Mouse (Mus musculus): ENCODE data around the gene Rab15. TPM values are rescaled to one million over a fixed set of nuclear protein-coding genes. Genes with fewer than 3 reads are reported as not detected.

Gene Rab15
- polyA plus RNA-seq, 1 experiment from 2014 or later: 7.7 TPM

DNA sequence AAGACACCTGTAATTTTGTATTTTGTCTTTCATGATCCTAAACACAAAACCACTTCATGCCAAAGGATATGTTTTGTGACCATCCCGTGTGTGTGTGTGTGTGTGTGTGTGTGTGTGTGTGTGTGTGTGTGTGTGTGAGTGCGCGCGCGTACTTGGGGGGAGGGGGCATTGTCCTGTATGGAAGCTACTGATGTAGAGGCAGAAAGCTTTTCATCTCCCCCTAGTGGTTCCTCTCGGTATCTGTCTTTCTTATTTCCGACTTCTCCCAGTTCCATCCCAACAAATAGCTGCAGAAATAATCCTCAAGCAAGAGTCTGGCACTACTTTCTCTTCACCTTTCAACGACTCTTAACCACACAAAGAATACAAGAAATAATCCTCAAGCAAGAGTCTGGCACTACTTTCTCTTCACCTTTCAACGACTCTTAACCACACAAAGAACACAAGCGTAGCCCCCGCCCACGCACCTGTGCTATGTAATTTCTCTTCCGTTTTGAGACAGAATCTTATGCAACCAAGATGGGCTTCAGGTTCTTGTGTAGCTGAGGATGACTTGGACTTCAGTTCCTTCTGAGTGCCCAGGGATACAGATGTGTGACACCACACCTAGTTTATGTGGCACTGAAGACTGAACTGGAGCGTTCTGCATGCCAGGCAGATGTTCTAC is 69.9 kb downstream of the Rab15 start:
- no peaks in the 10 kb centered on the region for H3K9me3 ChIP-seq (ENCODE audit: control insufficient read depth, low read length)
- no peak overlapping the region for H3K9ac ChIP-seq (ENCODE audit: low read depth, low read length)
- 45% methylated on average over 14 of the region's 14 CpGs for WGBS
- H3K27ac ChIP-seq (ENCODE audit: low read depth, low read length): no peak overlapping the region
- H3K36me3 ChIP-seq (ENCODE audit: control insufficient read depth, insufficient read depth, low read length): no peaks in the 10 kb centered on the region
- no peak overlapping the region for H3K4me3 ChIP-seq (ENCODE audit: low read length)
- H3K4me1 ChIP-seq (ENCODE audit: control insufficient read depth, insufficient read depth, low read length): no peaks in the 10 kb centered on the region
- no peak for ATAC-seq (ENCODE audit: low FRiP score, low TSS enrichment)
- H3K4me2 ChIP-seq (replicated peaks; ENCODE audit: low read depth, low read length): no peak overlapping the region
- H3K27me3 ChIP-seq (ENCODE audit: control insufficient read depth, insufficient read depth, low read length): 0 out of 2 replicates have a peak, but pooled peaks cover 3% of the 10 kb centered on the region

DNA sequence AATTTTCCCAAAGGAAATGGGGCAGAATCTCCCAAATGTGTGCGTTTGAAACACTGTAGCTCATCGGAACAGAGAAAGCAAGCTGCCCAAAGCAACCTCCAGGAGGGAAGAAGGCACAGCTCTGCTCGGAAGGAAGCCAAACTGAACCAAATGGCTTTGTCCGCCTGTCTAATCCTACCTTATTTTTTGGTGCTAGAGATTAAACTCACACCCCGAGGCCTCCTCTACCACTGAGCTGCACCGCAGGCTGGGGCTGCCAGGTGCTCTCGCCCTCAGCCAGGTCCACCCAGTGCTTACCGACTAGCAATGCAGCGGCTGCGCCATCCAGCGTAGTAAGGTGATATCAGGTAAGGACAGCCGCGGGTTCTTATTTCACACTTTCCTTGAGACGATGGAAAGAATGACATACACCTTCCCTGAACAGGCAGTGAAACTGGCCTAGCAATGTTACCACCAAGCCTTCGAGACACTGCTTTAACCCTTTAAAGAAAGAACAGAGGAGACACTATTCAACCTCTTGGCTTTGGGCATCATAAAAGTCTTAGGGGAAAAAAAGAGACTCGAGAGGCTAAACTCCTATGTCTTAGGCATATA is 71.7 kb downstream of the Rab15 start:
- Histone ChIP-seq H3K4me2 (replicated peaks; ENCODE audit: low read depth, low read length) (no peak overlapping the region), H3K4me3 (ENCODE audit: low read length) (no peak overlapping the region), H3K9ac (ENCODE audit: low read depth, low read length) (no peak overlapping the region), H3K27ac (ENCODE audit: low read depth, low read length) (no peak overlapping the region), H3K4me1 (ENCODE audit: control insufficient read depth, insufficient read depth, low read length) (no peaks in the 10 kb centered on the region), H3K9me3 (ENCODE audit: control insufficient read depth, low read length) (no peaks in the 10 kb centered on the region), H3K27me3 (ENCODE audit: control insufficient read depth, insufficient read depth, low read length) (0 out of 2 replicates have a peak, but pooled peaks cover 3% of the 10 kb centered on the region), H3K36me3 (ENCODE audit: control insufficient read depth, insufficient read depth, low read length) (no peaks in the 10 kb centered on the region)
- WGBS: 84% methylated on average over 16 of the region's 16 CpGs
- ATAC-seq (ENCODE audit: low FRiP score, low TSS enrichment): no peak

Other genes with a start within 250 kb of the Rab15 start
- gene Sptb, start 112.4 kb downstream of the Rab15 start, polyA plus RNA-seq (2014; fragmentation: Nextera tagmentation; extraction: Ambion mirVana): 0.40 and 1.0 TPM in 2 replicates
- gene Churc1, start 57.4 kb downstream of the Rab15 start, polyA plus RNA-seq (2014; fragmentation: Nextera tagmentation; extraction: Ambion mirVana): 138 and 171 TPM in 2 replicates
- gene Fntb, start 57.3 kb downstream of the Rab15 start, polyA plus RNA-seq (2014; fragmentation: Nextera tagmentation; extraction: Ambion mirVana): 36.5 and 42.3 TPM in 2 replicates
- gene Gpx2, start 27.4 kb downstream of the Rab15 start, polyA plus RNA-seq (2014; fragmentation: Nextera tagmentation; extraction: Ambion mirVana): not detected in 2 replicates
- 36.1 and 67.9 TPM in 2 replicates for gene Max, start 139.3 kb upstream of the Rab15 start, polyA plus RNA-seq (2014; fragmentation: Nextera tagmentation; extraction: Ambion mirVana)